Mouse (Mus musculus) limb, embryonic 14.5 days (tissue): ENCODE data around the gene Vps45. TPM values are rescaled to one million over a fixed set of nuclear protein-coding genes. Genes with fewer than 3 reads are reported as not detected.
"Not testable (repeated sequence)": the region's sequence is repeated elsewhere in the genome, so short reads cannot be mapped to it uniquely, and the experiment has no call there.

Experiments used
- ATAC-seq: fragments of 200-750 bp; cut with Nextera tagmentation; 2 replicates; pipeline ENCODE4 v1.8.0; 2017; ENCODE audit warnings: low read depth, moderate number of reproducible peaks, moderate TSS enrichment; ENCODE audit not compliant: low FRiP score
- DNase-seq: peaks from one replicate; pipeline ENCODE4 v3.0.0-alpha.2; 2015; ENCODE audit warnings: low spot score
- H3K27ac ChIP-seq: fragments of 300-500 bp; sonication (generic); replicated peaks from 2 replicates; pipeline ENCODE4 v1.5.1; 2014; ENCODE audit warnings: low read depth, mild to moderate bottlenecking, low read length, moderate library complexity, mixed read lengths
- H3K27me3 ChIP-seq: fragments of 300-500 bp; sonication (generic); 2 replicates; pipeline ENCODE4 v1.6.1; 2014; ENCODE audit warnings: low read length, mixed read lengths; ENCODE audit not compliant: control insufficient read depth, insufficient read depth
- H3K36me3 ChIP-seq: fragments of 300-500 bp; sonication (generic); 2 replicates; pipeline ENCODE4 v1.6.1; 2014; ENCODE audit warnings: mild to moderate bottlenecking, low read length, moderate library complexity, mixed read lengths; ENCODE audit not compliant: control insufficient read depth, insufficient read depth
- H3K4me1 ChIP-seq: fragments of 300-500 bp; sonication (generic); 2 replicates; pipeline ENCODE4 v1.6.1; 2014; ENCODE audit warnings: antibody characterized with exemption, low read length, mixed read lengths; ENCODE audit not compliant: control insufficient read depth, insufficient read depth
- H3K4me2 ChIP-seq: fragments of 300-500 bp; sonication (generic); replicated peaks from 2 replicates; pipeline ENCODE4 v1.6.1; 2014; ENCODE audit warnings: low read depth, mild to moderate bottlenecking, low read length, moderate library complexity; ENCODE audit not compliant: severe bottlenecking
- H3K4me3 ChIP-seq: fragments of 300-500 bp; sonication (generic); replicated peaks from 2 replicates; pipeline ENCODE4 v1.5.1; 2014; ENCODE audit warnings: low read length
- H3K9ac ChIP-seq: fragments of 300-500 bp; sonication (generic); 2 replicates; pipeline ENCODE4 v1.6.1; 2014; ENCODE audit warnings: mild to moderate bottlenecking, low read depth, low read length, moderate library complexity; ENCODE audit not compliant: severe bottlenecking
- H3K9me3 ChIP-seq: fragments of 300-500 bp; sonication (generic); 2 replicates; pipeline ENCODE4 v1.6.1; 2016; ENCODE audit warnings: low read length; ENCODE audit not compliant: control insufficient read depth
- POLR2A ChIP-seq: fragments of 200-500 bp; IDR thresholded peaks from 2 replicates; pipeline ENCODE4 v1.8.0; 2012; ENCODE audit warnings: inconsistent platforms, mild to moderate bottlenecking, moderate library complexity, borderline replicate concordance; ENCODE audit not compliant: insufficient read depth, insufficient read length; ENCODE audit errors: extremely low read depth
- WGBS: fragments of 180-500 bp; shearing (Covaris S2); extraction: QIAGEN DNeasy Blood & Tissue Kit; methylation state at CpG from one replicate; pipeline ENCODE4 v1.1.7; 2014; 5-methylcytosine and 5-hydroxymethylcytosine counted together
- polyA plus RNA-seq, 2 experiments: library from polyadenylated mRNA; depleted of rRNA in 1 of 2; stranded (reverse) in 1 of 2; unstranded in 1 of 2; fragments of >200 nt; fragmentation: Nextera tagmentation in 1 of 2; extraction: Ambion mirVana in 1 of 2; gene quantifications; 2 replicates each; pipeline versions ENCODE4 v1.2.1 to v1.2.3; 2012 to 2014

Gene Vps45
- polyA plus RNA-seq, 2 experiments: 16.5 to 27.0 TPM

GRCm38 (mm10) chr3:96050779-96051178 is 7.5 kb downstream of the Vps45 start:
- no peaks in the 10 kb centered on the region for H3K4me1 ChIP-seq
- WGBS: 82% methylated on average over 7 of the region's 7 CpGs
- no peaks in the 10 kb centered on the region for H3K27me3 ChIP-seq
- ATAC-seq: no peak
- DNase-seq: no peak
- H3K4me3 ChIP-seq: no peak overlapping the region
- H3K4me2 ChIP-seq: no peak overlapping the region
- peaks cover 19% of the 10 kb centered on the region; the same call in 1 of the 2 replicates for H3K36me3 ChIP-seq
- no peak overlapping the region for H3K27ac ChIP-seq
- no peak overlapping the region for H3K9ac ChIP-seq
- H3K9me3 ChIP-seq: no peaks in the 10 kb centered on the region
- no peak for TF ChIP-seq POLR2A

- H3K4me3 ChIP-seq, DNase-seq, H3K9ac ChIP-seq, H3K9me3 ChIP-seq, H3K27me3 ChIP-seq, ATAC-seq, H3K4me1 ChIP-seq, H3K27ac ChIP-seq, H3K4me2 ChIP-seq: not testable (repeated sequence)
- peaks cover 15% of the 10 kb centered on the region for H3K36me3 ChIP-seq
- WGBS: 85% methylated on average over 3 of the region's 3 CpGs
Observed at GRCm38 (mm10) chr3:96044559-96044958, 13.7 kb downstream of the Vps45 start.

GRCm38 (mm10) chr3:96043104-96043503 is 15.2 kb downstream of the Vps45 start:
- no peak for TF ChIP-seq POLR2A
- H3K4me2 ChIP-seq: no peak overlapping the region
- ATAC-seq: no peak
- no peaks in the 10 kb centered on the region for H3K4me1 ChIP-seq
- no peak overlapping the region for H3K27ac ChIP-seq
- no peak for DNase-seq
- no peak overlapping the region for H3K4me3 ChIP-seq
- H3K36me3 ChIP-seq: peaks cover 15% of the 10 kb centered on the region
- H3K9ac ChIP-seq: no peak overlapping the region
- WGBS: 81% methylated on average over 1 of the region's 1 CpGs
- H3K9me3 ChIP-seq: no peaks in the 10 kb centered on the region
- no peaks in the 10 kb centered on the region for H3K27me3 ChIP-seq

- no peaks in the 10 kb centered on the region for H3K4me1 ChIP-seq
- H3K36me3 ChIP-seq: peaks cover 11% of the 10 kb centered on the region
- no peak overlapping the region for H3K4me2 ChIP-seq
- WGBS: 97% methylated on average over 6 of the region's 6 CpGs
- H3K27me3 ChIP-seq: no peaks in the 10 kb centered on the region
- DNase-seq (no peak), ATAC-seq (no peak)
- H3K27ac ChIP-seq: no peak overlapping the region
- H3K9ac ChIP-seq: no peak overlapping the region
- TF ChIP-seq POLR2A: no peak
- H3K9me3 ChIP-seq: no peaks in the 10 kb centered on the region
- H3K4me3 ChIP-seq: no peak overlapping the region
Observed at GRCm38 (mm10) chr3:96041079-96041478, 17.2 kb downstream of the Vps45 start.

GRCm38 (mm10) chr3:96040663-96041006 is 17.6 kb downstream of the Vps45 start:
- Histone ChIP-seq H3K4me1 (no peaks in the 10 kb centered on the region), H3K9ac (no peak overlapping the region), H3K9me3 (no peaks in the 10 kb centered on the region), H3K4me2 (no peak overlapping the region), H3K27ac (no peak overlapping the region), H3K36me3 (peaks cover 6% of the 10 kb centered on the region), H3K27me3 (no peaks in the 10 kb centered on the region), H3K4me3 (no peak overlapping the region)
- no peak for TF ChIP-seq POLR2A
- no peak for DNase-seq
- 98% methylated on average over 2 of the region's 2 CpGs for WGBS
- no peak for ATAC-seq

GRCm38 (mm10) chr3:96039857-96040662 is 18.2 kb downstream of the Vps45 start:
- TF ChIP-seq POLR2A: no peak
- no peak for DNase-seq
- WGBS: 71% methylated on average over 9 of the region's 9 CpGs
- no peak overlapping the region for H3K4me2 ChIP-seq
- H3K4me3 ChIP-seq: no peak overlapping the region
- peaks cover under 1% of the 10 kb centered on the region; the same call in 1 of the 2 replicates for H3K36me3 ChIP-seq
- no peak for ATAC-seq
- no peaks in the 10 kb centered on the region for H3K27me3 ChIP-seq
- no peaks in the 10 kb centered on the region for H3K9me3 ChIP-seq
- H3K27ac ChIP-seq: no peak overlapping the region
- no peak overlapping the region for H3K9ac ChIP-seq
- no peaks in the 10 kb centered on the region for H3K4me1 ChIP-seq
